Mouse (Mus musculus) limb, embryonic 14.5 days (tissue): ENCODE measurements around the gene Kcnj5. TPM values are rescaled to one million over a fixed set of nuclear protein-coding genes. Genes with fewer than 3 reads are reported as not detected.

ENCODE experiments used
- ATAC-seq: fragments of 200-750 bp; cut with Nextera tagmentation; 2 replicates; pipeline ENCODE4 v1.8.0; 2017; ENCODE audit warnings: low read depth, moderate number of reproducible peaks, moderate TSS enrichment; ENCODE audit not compliant: low FRiP score
- DNase-seq: peaks from one replicate; pipeline ENCODE4 v3.0.0-alpha.2; 2015; ENCODE audit warnings: low spot score
- H3K27ac ChIP-seq: fragments of 300-500 bp; sonication (generic); replicated peaks from 2 replicates; pipeline ENCODE4 v1.5.1; 2014; ENCODE audit warnings: low read depth, mild to moderate bottlenecking, low read length, moderate library complexity, mixed read lengths
- H3K27me3 ChIP-seq: fragments of 300-500 bp; sonication (generic); 2 replicates; pipeline ENCODE4 v1.6.1; 2014; ENCODE audit warnings: low read length, mixed read lengths; ENCODE audit not compliant: control insufficient read depth, insufficient read depth
- H3K36me3 ChIP-seq: fragments of 300-500 bp; sonication (generic); 2 replicates; pipeline ENCODE4 v1.6.1; 2014; ENCODE audit warnings: mild to moderate bottlenecking, low read length, moderate library complexity, mixed read lengths; ENCODE audit not compliant: control insufficient read depth, insufficient read depth
- H3K4me1 ChIP-seq: fragments of 300-500 bp; sonication (generic); 2 replicates; pipeline ENCODE4 v1.6.1; 2014; ENCODE audit warnings: antibody characterized with exemption, low read length, mixed read lengths; ENCODE audit not compliant: control insufficient read depth, insufficient read depth
- H3K4me2 ChIP-seq: fragments of 300-500 bp; sonication (generic); replicated peaks from 2 replicates; pipeline ENCODE4 v1.6.1; 2014; ENCODE audit warnings: low read depth, mild to moderate bottlenecking, low read length, moderate library complexity; ENCODE audit not compliant: severe bottlenecking
- H3K4me3 ChIP-seq: fragments of 300-500 bp; sonication (generic); replicated peaks from 2 replicates; pipeline ENCODE4 v1.5.1; 2014; ENCODE audit warnings: low read length
- H3K9ac ChIP-seq: fragments of 300-500 bp; sonication (generic); 2 replicates; pipeline ENCODE4 v1.6.1; 2014; ENCODE audit warnings: mild to moderate bottlenecking, low read depth, low read length, moderate library complexity; ENCODE audit not compliant: severe bottlenecking
- H3K9me3 ChIP-seq: fragments of 300-500 bp; sonication (generic); 2 replicates; pipeline ENCODE4 v1.6.1; 2016; ENCODE audit warnings: low read length; ENCODE audit not compliant: control insufficient read depth
- POLR2A ChIP-seq: fragments of 200-500 bp; IDR thresholded peaks from 2 replicates; pipeline ENCODE4 v1.8.0; 2012; ENCODE audit warnings: inconsistent platforms, mild to moderate bottlenecking, moderate library complexity, borderline replicate concordance; ENCODE audit not compliant: insufficient read depth, insufficient read length; ENCODE audit errors: extremely low read depth
- WGBS: fragments of 180-500 bp; shearing (Covaris S2); extraction: QIAGEN DNeasy Blood & Tissue Kit; methylation state at CpG from one replicate; pipeline ENCODE4 v1.1.7; 2014; 5-methylcytosine and 5-hydroxymethylcytosine counted together
- polyA plus RNA-seq, 2 experiments: library from polyadenylated mRNA; depleted of rRNA in 1 of 2; stranded (reverse) in 1 of 2; unstranded in 1 of 2; fragments of >200 nt; fragmentation: Nextera tagmentation in 1 of 2; extraction: Ambion mirVana in 1 of 2; gene quantifications; 2 replicates each; pipeline versions ENCODE4 v1.2.1 to v1.2.3; 2012 to 2014

Kcnj5 gene
- polyA plus RNA-seq, 2 experiments: 0.04 TPM; not detected in 1

DNA sequence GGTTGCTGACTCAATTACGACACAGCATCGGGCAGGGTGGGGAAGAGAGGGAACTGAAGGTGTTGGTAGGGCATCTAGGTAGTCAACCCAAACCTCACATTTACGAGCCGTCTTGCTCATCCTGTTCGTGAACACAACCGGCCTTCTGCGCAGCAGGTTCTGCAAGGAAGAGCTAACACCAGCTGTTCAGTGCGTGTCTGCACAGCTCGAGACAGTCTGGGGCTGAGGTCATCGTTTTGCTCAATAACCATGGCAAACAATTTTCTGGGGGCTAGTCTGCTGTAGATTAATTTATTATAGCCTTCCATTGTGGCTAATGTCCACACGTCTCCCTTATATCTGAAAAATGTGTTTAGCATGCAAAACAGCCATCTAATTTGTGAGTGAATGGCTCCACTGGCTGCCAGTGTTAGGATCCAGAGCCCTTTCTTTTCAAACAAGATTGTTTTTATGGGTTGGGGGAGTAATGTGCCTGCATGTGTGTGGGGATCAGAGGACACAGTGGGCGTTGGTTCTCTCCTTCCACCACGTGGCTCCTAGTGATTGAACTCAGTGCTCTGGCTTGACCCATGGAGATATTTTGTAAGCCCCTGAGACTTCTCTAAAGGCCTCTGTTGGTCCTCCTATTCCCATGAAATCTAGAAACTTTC, 41.5 kb downstream of the Kcnj5 start:
- H3K4me1 ChIP-seq: no peaks in the 10 kb centered on the region
- H3K9me3 ChIP-seq: no peaks in the 10 kb centered on the region
- H3K9ac ChIP-seq: no peak overlapping the region
- no peak overlapping the region for H3K4me2 ChIP-seq
- no peaks in the 10 kb centered on the region for H3K27me3 ChIP-seq
- no peak for DNase-seq
- no peaks in the 10 kb centered on the region for H3K36me3 ChIP-seq
- no peak overlapping the region for H3K27ac ChIP-seq
- no peak for ATAC-seq
- H3K4me3 ChIP-seq: no peak overlapping the region
- WGBS: 67% methylated on average over 13 of the region's 13 CpGs
- TF ChIP-seq POLR2A: no peak

DNA sequence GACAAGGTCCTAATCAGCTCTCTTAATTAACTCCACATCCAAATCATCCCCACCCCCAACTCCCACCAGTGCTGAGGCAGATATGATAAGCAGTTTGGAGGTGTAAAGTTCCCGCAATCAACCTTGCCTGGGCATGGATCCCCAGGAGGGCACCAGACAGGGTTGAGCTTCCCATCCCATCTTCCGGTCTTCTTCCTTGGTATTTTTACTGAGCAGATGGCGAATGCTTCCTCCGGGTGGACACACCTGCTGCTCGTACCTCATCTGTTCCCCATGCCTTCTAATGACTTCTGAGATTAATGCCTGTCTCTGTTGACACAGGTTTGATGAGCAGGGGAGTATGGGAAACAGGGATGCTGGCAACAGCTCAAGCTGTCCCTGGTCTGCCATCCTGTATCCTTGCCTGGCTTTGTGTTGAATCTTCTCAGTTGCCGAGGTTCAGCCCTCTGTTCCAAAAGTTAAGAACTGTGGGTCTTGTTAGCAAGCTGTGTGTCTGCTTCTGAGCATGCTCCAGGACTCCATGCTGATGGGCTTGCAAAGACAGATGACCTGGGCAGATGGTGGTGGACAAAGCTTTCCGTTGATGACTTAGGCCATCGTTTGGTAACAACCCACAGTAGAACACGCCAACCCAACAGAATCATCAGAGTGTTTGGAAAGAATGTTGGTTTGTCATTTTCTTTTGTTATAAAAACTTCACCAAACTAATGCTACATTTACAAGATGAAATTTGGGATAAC, 48.9 kb downstream of the Kcnj5 start:
- WGBS: 84% methylated on average over 9 of the region's 9 CpGs
- H3K4me2 ChIP-seq: no peak overlapping the region
- DNase-seq (no peak), ATAC-seq (no peak)
- H3K9ac ChIP-seq: no peak overlapping the region
- H3K4me1 ChIP-seq: no peaks in the 10 kb centered on the region
- no peaks in the 10 kb centered on the region for H3K27me3 ChIP-seq
- TF ChIP-seq POLR2A: no peak
- H3K9me3 ChIP-seq: no peaks in the 10 kb centered on the region
- H3K4me3 ChIP-seq: no peak overlapping the region
- H3K36me3 ChIP-seq: no peaks in the 10 kb centered on the region
- H3K27ac ChIP-seq: no peak overlapping the region

DNA sequence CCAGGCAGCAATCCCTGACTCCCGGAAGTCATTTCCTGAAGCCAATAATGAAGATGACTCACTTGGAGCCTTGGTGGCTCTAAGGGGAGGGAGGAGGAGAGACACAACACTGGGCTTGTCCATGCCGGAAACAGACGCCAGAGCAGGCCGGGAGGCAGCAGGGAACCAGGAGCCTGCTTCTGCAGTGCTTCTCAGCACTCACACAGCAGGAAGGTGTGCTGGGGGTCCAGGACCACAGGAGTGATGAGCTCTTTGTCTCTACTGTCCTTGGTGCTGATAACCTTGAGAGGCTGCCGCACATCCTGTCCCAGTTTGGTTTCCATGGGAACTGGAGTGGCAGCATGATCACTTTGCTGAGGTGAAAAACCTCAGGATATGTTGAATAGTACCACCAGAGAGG, 51.5 kb downstream of the Kcnj5 start:
- no peaks in the 10 kb centered on the region for H3K4me1 ChIP-seq
- no peaks in the 10 kb centered on the region for H3K9me3 ChIP-seq
- DNase-seq: no peak
- no peak for ATAC-seq
- H3K27me3 ChIP-seq: no peaks in the 10 kb centered on the region
- H3K36me3 ChIP-seq: no peaks in the 10 kb centered on the region
- 12% methylated on average over 5 of the region's 5 CpGs for WGBS
- H3K4me3 ChIP-seq: no peak overlapping the region
- no peak overlapping the region for H3K9ac ChIP-seq
- no peak overlapping the region for H3K27ac ChIP-seq
- H3K4me2 ChIP-seq: no peak overlapping the region
- no peak for TF ChIP-seq POLR2A

DNA sequence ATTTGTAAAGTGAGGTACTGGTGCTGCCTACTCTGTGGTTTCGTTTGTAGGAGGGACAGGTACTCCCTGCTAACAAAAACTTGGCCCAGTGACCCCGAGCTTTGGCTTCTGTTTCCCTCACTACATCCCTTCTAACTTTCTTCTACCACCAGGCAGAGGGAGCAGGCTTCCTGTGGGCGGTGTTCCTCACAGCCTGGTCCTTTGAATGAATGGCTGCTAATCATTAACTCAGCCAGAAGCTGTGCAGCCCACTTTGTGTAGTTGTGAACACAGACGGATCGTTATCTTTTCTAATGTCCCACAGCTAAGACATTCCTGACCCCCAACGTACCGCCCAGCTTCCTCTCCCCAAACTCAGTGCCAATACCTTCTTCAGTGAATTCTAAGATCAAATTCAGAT, 52.5 kb downstream of the Kcnj5 start:
- WGBS: 46% methylated on average over 7 of the region's 7 CpGs
- Histone ChIP-seq H3K4me1 (no peaks in the 10 kb centered on the region), H3K9ac (no peak overlapping the region)

DNA sequence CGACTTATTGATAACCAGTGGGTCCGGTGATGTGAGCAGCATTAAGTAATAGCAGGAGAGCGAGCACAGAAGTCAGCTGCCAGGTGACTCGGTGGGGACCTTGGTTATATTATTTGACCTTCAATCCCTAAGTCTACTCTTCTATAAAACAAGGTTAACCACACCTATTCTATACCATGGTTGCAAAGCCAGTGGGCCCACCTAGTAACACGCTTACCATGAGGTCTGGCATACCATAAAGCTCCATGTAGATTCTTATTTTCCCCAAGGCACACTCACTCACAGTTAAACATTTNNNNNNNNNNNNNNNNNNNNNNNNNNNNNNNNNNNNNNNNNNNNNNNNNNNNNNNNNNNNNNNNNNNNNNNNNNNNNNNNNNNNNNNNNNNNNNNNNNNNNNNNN, 60.6 kb downstream of the Kcnj5 start:
- Histone ChIP-seq H3K9ac (no peak overlapping the region), H3K9me3 (no peaks in the 10 kb centered on the region), H3K27ac (no peak overlapping the region), H3K4me1 (no peaks in the 10 kb centered on the region), H3K27me3 (no peaks in the 10 kb centered on the region), H3K4me3 (no peak overlapping the region), H3K36me3 (no peaks in the 10 kb centered on the region), H3K4me2 (no peak overlapping the region)
- WGBS: 85% methylated on average over 5 of the region's 5 CpGs
- DNase-seq (no peak), ATAC-seq (no peak)
- no peak for TF ChIP-seq POLR2A

More for the DNA sequence above, 52.5 kb downstream of the Kcnj5 start:
- DNase-seq (no peak), ATAC-seq (no peak)
- Histone ChIP-seq H3K27ac (no peak overlapping the region), H3K27me3 (no peaks in the 10 kb centered on the region), H3K36me3 (no peaks in the 10 kb centered on the region), H3K4me2 (no peak overlapping the region), H3K9me3 (no peaks in the 10 kb centered on the region), H3K4me3 (no peak overlapping the region)
- TF ChIP-seq POLR2A: no peak
